Mouse (Mus musculus) midbrain, embryonic 15.5 days (tissue): Measurements from ENCODE around the gene Cetn4. TPM values are rescaled to one million over a fixed set of nuclear protein-coding genes. Genes with fewer than 3 reads are reported as not detected.
A peak's percentile ranks its signal among the peaks of the same experiment; 100 is the strongest.

Source experiments
- ATAC-seq: fragments of 200-750 bp; cut with Nextera tagmentation; replicated peaks from 2 replicates; pipeline ENCODE4 v1.8.0; 2017; ENCODE audit warnings: moderate TSS enrichment
- H3K27ac ChIP-seq: fragments of 300-500 bp; sonication (generic); 2 replicates; pipeline ENCODE4 v1.5.1; 2015; ENCODE audit warnings: mild to moderate bottlenecking, inconsistent platforms
- H3K27me3 ChIP-seq: fragments of 300-500 bp; sonication (generic); replicated peaks from 2 replicates; pipeline ENCODE4 v1.6.1; 2015; ENCODE audit warnings: inconsistent platforms
- H3K36me3 ChIP-seq: fragments of 300-500 bp; sonication (generic); replicated peaks from 2 replicates; pipeline ENCODE4 v1.6.1; 2015; ENCODE audit warnings: inconsistent platforms
- H3K4me1 ChIP-seq: fragments of 300-500 bp; sonication (generic); 2 replicates; pipeline ENCODE4 v1.6.1; 2015; ENCODE audit warnings: inconsistent platforms
- H3K4me2 ChIP-seq: fragments of 300-500 bp; sonication (generic); 2 replicates; pipeline ENCODE4 v1.6.1; 2015; ENCODE audit warnings: inconsistent platforms, mild to moderate bottlenecking, moderate library complexity
- H3K4me3 ChIP-seq: fragments of 300-500 bp; sonication (generic); 2 replicates; pipeline ENCODE4 v1.5.1; 2015; ENCODE audit warnings: mild to moderate bottlenecking, inconsistent platforms
- H3K9ac ChIP-seq: fragments of 300-500 bp; sonication (generic); 2 replicates; pipeline ENCODE4 v1.6.1; 2015; ENCODE audit warnings: mild to moderate bottlenecking, inconsistent platforms
- H3K9me3 ChIP-seq: fragments of 300-500 bp; sonication (generic); 2 replicates; pipeline ENCODE4 v1.6.1; 2016; ENCODE audit warnings: inconsistent platforms
- WGBS: fragments of 180-500 bp; shearing (Covaris S2); methylation state at CpG from one replicate; pipeline ENCODE4 v1.1.7; 2015; ENCODE audit warnings: mixed read lengths; 5-methylcytosine and 5-hydroxymethylcytosine counted together
- polyA plus RNA-seq: library from polyadenylated mRNA; unstranded; fragments of >200 nt; fragmentation: Nextera tagmentation; extraction: Ambion mirVana; gene quantifications from 2 replicates; pipeline ENCODE4 v1.2.1, GENCODE M21; 2015

The Cetn4 gene
- polyA plus RNA-seq: 2.1 and 2.8 TPM in 2 replicates

- Histone ChIP-seq H3K4me1 (peaks cover 3% of the 10 kb centered on the region; the same call in 1 of the 2 replicates), H3K27ac (peak within 1 kb of the TSS; percentile 77), H3K9me3 (no peaks in the 10 kb centered on the region), H3K36me3 (no peaks in the 10 kb centered on the region), H3K4me3 (peak within 1 kb of the TSS; percentile 94), H3K27me3 (no peaks in the 10 kb centered on the region), H3K9ac (peak within 1 kb of the TSS; percentile 79), H3K4me2 (peak within 1 kb of the TSS; percentile 74)
- ATAC-seq: peak; percentile 100
- under 1% methylated on average over 53 of the region's 54 CpGs for WGBS
Measured at GRCm38 (mm10) chr3:37312370-37312941, at the start of gene Cetn4, which contains the start of gene Bbs12. Gene Cetn4, minus strand, starts transcription at chr3:37312708. Gene Bbs12, plus strand, starts transcription at chr3:37312554.

- Histone ChIP-seq H3K4me2 (no peak overlapping the region), H3K4me3 (no peak overlapping the region), H3K36me3 (no peaks in the 10 kb centered on the region), H3K27me3 (no peaks in the 10 kb centered on the region), H3K4me1 (no peaks in the 10 kb centered on the region), H3K27ac (no peak overlapping the region), H3K9ac (no peak overlapping the region), H3K9me3 (no peaks in the 10 kb centered on the region)
- WGBS: 88% methylated on average over 9 of the region's 9 CpGs
- ATAC-seq: no peak
Measured at GRCm38 (mm10) chr3:37360729-37361128, 48.2 kb upstream of the Cetn4 start.

- WGBS: 92% methylated on average over 1 of the region's 1 CpGs
- Histone ChIP-seq H3K9ac (no peak overlapping the region), H3K4me3 (no peak overlapping the region), H3K36me3 (no peaks in the 10 kb centered on the region), H3K27ac (no peak overlapping the region), H3K27me3 (peaks cover under 1% of the 10 kb centered on the region; the same call in 1 of the 2 replicates), H3K9me3 (no peaks in the 10 kb centered on the region), H3K4me2 (no peak overlapping the region), H3K4me1 (no peaks in the 10 kb centered on the region)
- ATAC-seq: no peak
Measured at GRCm38 (mm10) chr3:37354737-37355136, 42.2 kb upstream of the Cetn4 start.

- 88% methylated on average over 10 of the region's 10 CpGs for WGBS
- ATAC-seq: no peak
- no peaks in the 10 kb centered on the region for H3K36me3 ChIP-seq
- no peak overlapping the region for H3K27ac ChIP-seq
- peaks cover 1% of the 10 kb centered on the region; the same call in 1 of the 2 replicates for H3K4me1 ChIP-seq
- H3K9me3 ChIP-seq: no peaks in the 10 kb centered on the region
- no peak overlapping the region for H3K9ac ChIP-seq
- H3K4me3 ChIP-seq: no peak overlapping the region
- peaks cover 8% of the 10 kb centered on the region for H3K27me3 ChIP-seq
- H3K4me2 ChIP-seq: no peak overlapping the region
Measured at GRCm38 (mm10) chr3:37353951-37354481, 41.5 kb upstream of the Cetn4 start.

- H3K4me3 ChIP-seq: no peak overlapping the region
- WGBS: 47% methylated on average over 7 of the region's 7 CpGs
- no peak overlapping the region for H3K9ac ChIP-seq
- no peaks in the 10 kb centered on the region for H3K9me3 ChIP-seq
- H3K27me3 ChIP-seq: peaks cover 23% of the 10 kb centered on the region
- no peak overlapping the region for H3K4me2 ChIP-seq
- ATAC-seq: no peak
- H3K4me1 ChIP-seq: peaks cover 13% of the 10 kb centered on the region
- H3K27ac ChIP-seq: no peak overlapping the region
- H3K36me3 ChIP-seq: no peaks in the 10 kb centered on the region
Measured at GRCm38 (mm10) chr3:37350386-37350785, 37.9 kb upstream of the Cetn4 start.

- Histone ChIP-seq H3K27ac (no peak overlapping the region), H3K4me2 (peak overlapping the region; percentile 100), H3K9me3 (no peaks in the 10 kb centered on the region), H3K4me3 (peak overlapping the region; percentile 57), H3K9ac (peak overlapping the region; percentile 33), H3K36me3 (no peaks in the 10 kb centered on the region), H3K27me3 (peaks cover 23% of the 10 kb centered on the region), H3K4me1 (peaks cover 13% of the 10 kb centered on the region)
- WGBS: 10% methylated on average over 8 of the region's 8 CpGs
- no peak; the same call in 1 of the 2 replicates for ATAC-seq
Measured at GRCm38 (mm10) chr3:37349166-37349548, 36.6 kb upstream of the Cetn4 start.

- Histone ChIP-seq H3K4me2 (peak within 1 kb of the TSS; percentile 100), H3K4me1 (peaks cover 13% of the 10 kb centered on the region), H3K27ac (no peak within 1 kb of the TSS), H3K27me3 (peaks cover 23% of the 10 kb centered on the region), H3K36me3 (no peaks in the 10 kb centered on the region), H3K4me3 (peak within 1 kb of the TSS; percentile 57), H3K9ac (peak within 1 kb of the TSS; percentile 33), H3K9me3 (no peaks in the 10 kb centered on the region)
- peak; percentile 87 for ATAC-seq
- under 1% methylated on average over 63 of the region's 75 CpGs for WGBS
Measured at GRCm38 (mm10) chr3:37348221-37349165, 36.0 kb upstream of the Cetn4 start, which contains the start of gene Fgf2. Gene Fgf2, plus strand, starts transcription at chr3:37348346.

GRCm38 (mm10) chr3:37347671-37348070, 35.2 kb upstream of the Cetn4 start:
- Histone ChIP-seq H3K4me3 (peak overlapping the region; percentile 57; the same call in 1 of the 2 replicates), H3K4me2 (peak overlapping the region; percentile 100), H3K9ac (no peak overlapping the region), H3K27ac (no peak overlapping the region), H3K4me1 (peaks cover 13% of the 10 kb centered on the region), H3K27me3 (peaks cover 23% of the 10 kb centered on the region), H3K9me3 (no peaks in the 10 kb centered on the region), H3K36me3 (no peaks in the 10 kb centered on the region)
- WGBS: 38% methylated on average over 9 of the region's 9 CpGs
- no peak for ATAC-seq

- 83% methylated on average over 5 of the region's 5 CpGs for WGBS
- no peak overlapping the region for H3K9ac ChIP-seq
- no peak for ATAC-seq
- no peak overlapping the region for H3K4me2 ChIP-seq
- H3K9me3 ChIP-seq: no peaks in the 10 kb centered on the region
- H3K4me3 ChIP-seq: no peak overlapping the region
- peaks cover 4% of the 10 kb centered on the region for H3K27me3 ChIP-seq
- no peaks in the 10 kb centered on the region for H3K36me3 ChIP-seq
- peaks cover under 1% of the 10 kb centered on the region; the same call in 1 of the 2 replicates for H3K4me1 ChIP-seq
- no peak overlapping the region for H3K27ac ChIP-seq
Measured at GRCm38 (mm10) chr3:37342811-37343210, 30.3 kb upstream of the Cetn4 start.

GRCm38 (mm10) chr3:37341110-37341509, 28.6 kb upstream of the Cetn4 start:
- WGBS: 69% methylated on average over 5 of the region's 5 CpGs
- Histone ChIP-seq H3K36me3 (no peaks in the 10 kb centered on the region), H3K27ac (no peak overlapping the region), H3K4me3 (no peak overlapping the region), H3K9me3 (no peaks in the 10 kb centered on the region), H3K4me2 (no peak overlapping the region), H3K27me3 (no peaks in the 10 kb centered on the region), H3K4me1 (no peaks in the 10 kb centered on the region), H3K9ac (no peak overlapping the region)
- ATAC-seq: no peak

- Histone ChIP-seq H3K9ac (no peak overlapping the region), H3K4me1 (no peaks in the 10 kb centered on the region), H3K27ac (no peak overlapping the region), H3K4me3 (no peak overlapping the region), H3K4me2 (no peak overlapping the region), H3K9me3 (no peaks in the 10 kb centered on the region), H3K27me3 (no peaks in the 10 kb centered on the region), H3K36me3 (no peaks in the 10 kb centered on the region)
- no peak for ATAC-seq
- 93% methylated on average over 4 of the region's 4 CpGs for WGBS
Measured at GRCm38 (mm10) chr3:37334053-37334452, 21.5 kb upstream of the Cetn4 start.

GRCm38 (mm10) chr3:37331999-37332449, 19.5 kb upstream of the Cetn4 start:
- Histone ChIP-seq H3K36me3 (no peaks in the 10 kb centered on the region), H3K9me3 (no peaks in the 10 kb centered on the region), H3K9ac (no peak overlapping the region), H3K4me3 (no peak overlapping the region), H3K4me1 (no peaks in the 10 kb centered on the region), H3K27ac (no peak overlapping the region), H3K27me3 (no peaks in the 10 kb centered on the region), H3K4me2 (no peak overlapping the region)
- no peak for ATAC-seq
- 71% methylated on average over 6 of the region's 6 CpGs for WGBS
